Mouse (Mus musculus): Measurements from ENCODE around the gene Gabra4. TPM values are rescaled to one million over a fixed set of nuclear protein-coding genes. Genes with fewer than 3 reads are reported as not detected.
A peak's percentile ranks its signal among the peaks of the same experiment; 100 is the strongest.

Gabra4 gene
- total and polyA plus RNA-seq, 3 experiments: 0.09 TPM; not detected in 2

DNA sequence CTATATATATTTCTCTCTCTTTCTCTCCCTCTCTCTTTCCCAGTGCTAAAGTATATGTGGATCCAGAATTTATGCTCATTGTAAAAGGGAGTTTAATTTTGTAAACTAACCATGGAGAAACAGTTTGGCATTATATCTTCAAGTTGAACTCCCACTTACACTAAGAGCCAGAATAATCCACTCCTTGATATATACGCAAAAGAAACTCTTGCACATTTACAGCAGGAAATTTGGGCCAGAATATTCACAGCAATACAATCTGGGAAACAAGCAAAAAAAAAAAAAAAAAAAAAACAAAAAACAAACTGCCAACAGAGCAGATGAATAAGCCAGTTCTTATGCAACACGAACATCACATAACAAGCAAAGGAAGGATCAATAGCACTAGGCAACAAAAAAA is 10.0 kb downstream of the Gabra4 start:
- in situ Hi-C loops (cut with MboI; ENCODE audit: low pct_ligation_motif_present, low pct_unique_long_range_greater_than_20kb, low sequenced_read_pairs) (no loop called here), dilution Hi-C loops (cut with MboI; ENCODE audit: extremely low pct_ligation_motif_present, extremely low pct_unique_long_range_greater_than_20kb, low sequenced_read_pairs) (no loop called here)
- H3K36me3 ChIP-seq (replicated peaks in 1 of 2; ENCODE audit: control insufficient read depth in 1 of 2, insufficient read depth in 1 of 2, low read length in 1 of 2): no peaks in the 10 kb centered on the region
- no peak overlapping the region for H3K4me3 ChIP-seq (replicated peaks in 1 of 3; ENCODE audit: low read depth in 2 of 3, low read length in 2 of 3, poor library complexity in 1 of 3)
- H3K9ac ChIP-seq (ENCODE audit: insufficient read depth, low read depth): no peak overlapping the region
- no peaks in the 10 kb centered on the region for H3K79me2 ChIP-seq (replicated peaks; ENCODE audit: control insufficient read depth, extremely low read depth, insufficient read depth, poor library complexity, severe bottlenecking)
- H3K9me3 ChIP-seq (replicated peaks; ENCODE audit: low read length): no peaks in the 10 kb centered on the region
- H3K27me3 ChIP-seq (replicated peaks): no peaks in the 10 kb centered on the region
- no peak overlapping the region for H3K27ac ChIP-seq (ENCODE audit: insufficient read depth, low read depth)
- DNase-seq (ENCODE audit: extremely low read depth): no peak
- TF ChIP-seq NRF1 (IDR thresholded peaks at IDR 0.05; ENCODE audit: low read depth, low read length) (no peak), JUN (IDR thresholded peaks at IDR 0.05; ENCODE audit: insufficient read depth, low read depth, low read length) (no peak)
- 0 out of 4 replicates have a peak, but pooled peaks cover 0 to 4% of the 10 kb centered on the region in 2 experiments for H3K4me1 ChIP-seq (ENCODE audit: control insufficient read depth in 1 of 2, insufficient read depth in 2 of 2)
- no peak overlapping the region for H3K4me2 ChIP-seq (ENCODE audit: insufficient read depth, low read depth, poor library complexity, severe bottlenecking)

DNA sequence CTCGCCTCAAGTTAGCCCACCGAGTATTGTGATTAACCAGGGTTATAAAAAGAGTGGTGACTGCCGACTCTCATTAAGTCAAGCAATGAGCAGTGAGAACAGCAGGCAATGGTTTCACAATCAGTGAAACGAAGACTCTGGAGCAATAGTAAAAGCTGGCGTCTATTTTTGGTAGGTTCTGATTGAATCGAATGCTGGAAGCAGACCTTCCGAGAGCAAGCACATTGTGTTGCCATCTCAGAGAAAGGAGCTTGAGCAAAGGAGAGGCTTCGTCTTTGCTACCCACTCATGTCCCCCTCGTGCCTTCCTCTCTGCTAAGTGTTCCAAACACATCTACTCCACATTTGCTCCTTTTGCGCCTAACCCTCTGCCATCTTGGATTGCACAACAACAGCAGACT is 18.3 kb downstream of the Gabra4 start:
- dilution Hi-C loops (cut with MboI; ENCODE audit: extremely low pct_ligation_motif_present, extremely low pct_unique_long_range_greater_than_20kb, low sequenced_read_pairs): no loop called here
- H3K27me3 ChIP-seq (replicated peaks): no peaks in the 10 kb centered on the region
- no peak for TF ChIP-seq MEF2A (IDR thresholded peaks at IDR 0.05; ENCODE audit: borderline replicate concordance, low read depth, low read length)
- in situ Hi-C loops (cut with MboI; ENCODE audit: low pct_ligation_motif_present, low pct_unique_long_range_greater_than_20kb, low sequenced_read_pairs): no loop called here
- no peak overlapping the region for H3K27ac ChIP-seq (ENCODE audit: insufficient read depth, low read depth)
- no peak overlapping the region for H3K9ac ChIP-seq (ENCODE audit: insufficient read depth, low read depth)
- H3K79me2 ChIP-seq (replicated peaks; ENCODE audit: control insufficient read depth, extremely low read depth, insufficient read depth, poor library complexity, severe bottlenecking): no peaks in the 10 kb centered on the region
- no peak for DNase-seq (ENCODE audit: extremely low read depth)
- no peak overlapping the region for H3K4me3 ChIP-seq (replicated peaks in 1 of 3; ENCODE audit: low read depth in 2 of 3, low read length in 2 of 3, poor library complexity in 1 of 3)
- no peaks in the 10 kb centered on the region for H3K9me3 ChIP-seq (replicated peaks; ENCODE audit: low read length)
- H3K4me2 ChIP-seq (ENCODE audit: insufficient read depth, low read depth, poor library complexity, severe bottlenecking): peak overlapping the region; percentile 29; the same call in 1 of the 2 replicates
- H3K4me1 ChIP-seq (ENCODE audit: control insufficient read depth in 1 of 2, insufficient read depth in 2 of 2): no peaks in the 10 kb centered on the region
- H3K36me3 ChIP-seq (replicated peaks in 1 of 2; ENCODE audit: control insufficient read depth in 1 of 2, insufficient read depth in 1 of 2, low read length in 1 of 2): no peaks in the 10 kb centered on the region

DNA sequence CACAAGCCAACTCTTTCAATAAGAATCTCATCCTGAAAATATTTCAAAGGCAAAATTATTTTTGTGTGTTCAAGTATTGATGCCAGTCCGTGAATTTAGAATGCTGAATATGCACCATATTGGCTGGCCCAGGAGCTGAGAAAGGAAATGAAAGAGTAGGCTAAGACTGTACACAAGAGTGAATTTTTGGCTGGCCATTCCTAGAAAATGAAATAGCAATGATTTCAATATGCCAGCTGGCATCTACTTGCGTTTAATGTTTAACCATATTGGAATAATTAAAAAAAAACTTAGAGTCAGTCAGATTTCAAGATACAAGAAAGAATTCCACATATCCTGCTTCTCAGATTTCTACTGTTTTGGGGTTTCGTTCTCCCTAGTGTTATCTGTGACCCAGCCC is 30.3 kb downstream of the Gabra4 start:
- Histone ChIP-seq H3K4me1 (ENCODE audit: control insufficient read depth in 1 of 2, insufficient read depth in 2 of 2) (peaks cover 0 to 10% of the 10 kb centered on the region in 2 experiments; a peak in 2 of 4 replicates), H3K36me3 (replicated peaks in 1 of 2; ENCODE audit: control insufficient read depth in 1 of 2, insufficient read depth in 1 of 2, low read length in 1 of 2) (no peaks in the 10 kb centered on the region), H3K4me3 (replicated peaks in 1 of 3; ENCODE audit: low read depth in 2 of 3, low read length in 2 of 3, poor library complexity in 1 of 3) (no peak overlapping the region), H3K27ac (ENCODE audit: insufficient read depth, low read depth) (no peak overlapping the region), H3K9ac (ENCODE audit: insufficient read depth, low read depth) (no peak overlapping the region), H3K27me3 (replicated peaks) (no peaks in the 10 kb centered on the region), H3K79me2 (replicated peaks; ENCODE audit: control insufficient read depth, extremely low read depth, insufficient read depth, poor library complexity, severe bottlenecking) (no peaks in the 10 kb centered on the region), H3K4me2 (ENCODE audit: insufficient read depth, low read depth, poor library complexity, severe bottlenecking) (no peak overlapping the region), H3K9me3 (replicated peaks; ENCODE audit: low read length) (no peaks in the 10 kb centered on the region)
- no peak for TF ChIP-seq BHLHE40 (IDR thresholded peaks at IDR 0.05; ENCODE audit: low read depth, low read length)
- dilution Hi-C loops (cut with MboI; ENCODE audit: extremely low pct_ligation_motif_present, extremely low pct_unique_long_range_greater_than_20kb, low sequenced_read_pairs): no loop called here
- DNase-seq (ENCODE audit: extremely low read depth): no peak
- in situ Hi-C loops (cut with MboI; ENCODE audit: low pct_ligation_motif_present, low pct_unique_long_range_greater_than_20kb, low sequenced_read_pairs): no loop called here

DNA sequence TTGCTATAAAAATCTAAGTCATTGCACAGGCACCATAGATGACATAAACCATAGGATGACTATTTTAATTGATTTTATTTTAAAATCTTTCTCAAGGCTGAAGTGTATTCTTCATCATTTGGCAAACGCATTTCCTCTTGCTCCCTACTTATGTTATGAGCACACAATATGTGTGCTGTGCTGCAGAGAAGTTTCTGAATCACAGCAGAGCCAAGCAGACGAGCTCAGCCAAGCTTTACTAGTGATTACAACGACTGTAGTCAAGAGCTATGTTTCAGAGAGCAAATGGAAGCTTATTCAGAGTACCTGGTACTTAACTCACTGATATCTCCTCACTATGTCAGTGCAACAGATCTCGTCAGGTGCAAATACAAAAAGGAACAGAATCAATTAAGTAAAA is 41.4 kb downstream of the Gabra4 start:
- H3K9me3 ChIP-seq (replicated peaks; ENCODE audit: low read length): no peaks in the 10 kb centered on the region
- dilution Hi-C loops (cut with MboI; ENCODE audit: extremely low pct_ligation_motif_present, extremely low pct_unique_long_range_greater_than_20kb, low sequenced_read_pairs) (no loop called here), in situ Hi-C loops (cut with MboI; ENCODE audit: low pct_ligation_motif_present, low pct_unique_long_range_greater_than_20kb, low sequenced_read_pairs) (no loop called here)
- H3K27me3 ChIP-seq (replicated peaks): no peaks in the 10 kb centered on the region
- DNase-seq (ENCODE audit: extremely low read depth): no peak
- no peak overlapping the region for H3K27ac ChIP-seq (ENCODE audit: insufficient read depth, low read depth)
- no peak overlapping the region for H3K4me3 ChIP-seq (replicated peaks in 1 of 3; ENCODE audit: low read depth in 2 of 3, low read length in 2 of 3, poor library complexity in 1 of 3)
- H3K79me2 ChIP-seq (replicated peaks; ENCODE audit: control insufficient read depth, extremely low read depth, insufficient read depth, poor library complexity, severe bottlenecking): no peaks in the 10 kb centered on the region
- no peaks in the 10 kb centered on the region for H3K36me3 ChIP-seq (replicated peaks in 1 of 2; ENCODE audit: control insufficient read depth in 1 of 2, insufficient read depth in 1 of 2, low read length in 1 of 2)
- H3K9ac ChIP-seq (ENCODE audit: insufficient read depth, low read depth): no peak overlapping the region
- H3K4me2 ChIP-seq (ENCODE audit: insufficient read depth, low read depth, poor library complexity, severe bottlenecking): no peak overlapping the region
- H3K4me1 ChIP-seq (ENCODE audit: control insufficient read depth in 1 of 2, insufficient read depth in 2 of 2): peaks cover 0 to 13% of the 10 kb centered on the region in 2 experiments; a peak in 2 of 4 replicates
- TF ChIP-seq ELF1 (IDR thresholded peaks at IDR 0.05; ENCODE audit: low read depth, low read length) (no peak), USF2 (conservative IDR thresholded peaks at IDR 0.05; ENCODE audit: low read depth, low read length) (no peak), RCOR1 (conservative IDR thresholded peaks at IDR 0.05; ENCODE audit: low read depth, low read length) (no peak), ZC3H11A (IDR thresholded peaks at IDR 0.05; ENCODE audit: low read depth, low read length) (no peak), GABPA (IDR thresholded peaks at IDR 0.05; ENCODE audit: insufficient replicate concordance, low read depth, low read length) (no peak), BHLHE40 (IDR thresholded peaks at IDR 0.05; ENCODE audit: low read depth, low read length) (no peak), EP300 (IDR thresholded peaks at IDR 0.05; ENCODE audit: low read length) (no peak), JUND (conservative IDR thresholded peaks at IDR 0.05; ENCODE audit: low read depth, low read length) (no peak), CHD1 (IDR thresholded peaks at IDR 0.05; ENCODE audit: low read depth, low read length) (no peak), MYC (IDR thresholded peaks at IDR 0.05; ENCODE audit: low read depth, low read length) (no peak), CHD2 (IDR thresholded peaks at IDR 0.05; ENCODE audit: low read length) (no peak), HCFC1 (IDR thresholded peaks at IDR 0.05; ENCODE audit: low read depth, low read length) (no peak), PAX5 (IDR thresholded peaks at IDR 0.05; ENCODE audit: low read length) (no peak), ZNF384 (IDR thresholded peaks at IDR 0.05; ENCODE audit: low read depth, low read length) (no peak), SMC3 (IDR thresholded peaks at IDR 0.05; ENCODE audit: low read depth, low read length) (no peak), CTCF (conservative IDR thresholded peaks at IDR 0.05 in 1 of 2, IDR thresholded peaks at IDR 0.05 in 1 of 2; ENCODE audit: low read depth in 2 of 2, low read length in 2 of 2) (no peak), ETS1 (conservative IDR thresholded peaks at IDR 0.05; ENCODE audit: low read depth, low read length) (no peak)

Measured in CH12.LX (cell line).